Comparison of ENCODE assay signal across 26 mouse cellular contexts in the genomic region with DNA sequence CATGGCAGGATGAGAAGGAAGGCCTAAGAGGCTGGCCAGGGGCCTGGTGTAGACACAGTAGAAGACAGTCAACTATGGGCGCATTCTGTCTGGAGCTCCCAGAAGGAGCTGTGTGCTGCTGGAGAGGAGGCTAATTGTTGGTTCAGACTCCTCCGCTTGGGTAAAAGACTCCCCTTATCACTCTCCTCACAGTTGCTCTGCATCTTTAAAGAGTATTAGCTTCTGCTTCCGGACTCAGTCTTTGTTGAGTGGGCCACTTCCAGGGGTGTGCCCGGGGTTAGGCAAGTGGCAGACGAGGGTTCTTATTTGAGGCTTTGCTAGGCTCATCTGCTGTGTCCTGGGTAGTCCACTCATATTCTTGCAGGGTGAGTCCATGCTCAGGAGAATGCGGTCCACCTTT.
"Had no signal": no experiment of that assay in that cellular context is flagged by ENCODE, and none has a peak within 500 bp of the region (broad histone marks: within the 10 kb centered on the region; RNA-seq: fewer than 3 reads in every experiment).

No protein-coding gene starts in this region.

- H3K27me3 ChIP-seq: heart, embryonic 13.5 days; heart, embryonic 15.5 days; hindbrain, embryonic 13.5 days; hindbrain, embryonic 15.5 days; kidney, embryonic 15.5 days; limb, embryonic 13.5 days; limb, embryonic 15.5 days had no signal

- H3K9me3 ChIP-seq: heart, embryonic 13.5 days; heart, embryonic 15.5 days; hindbrain, embryonic 13.5 days; hindbrain, embryonic 15.5 days; kidney, embryonic 15.5 days; limb, embryonic 13.5 days; limb, embryonic 15.5 days had no signal

- H3K4me1 ChIP-seq: heart, embryonic 13.5 days; heart, embryonic 15.5 days; hindbrain, embryonic 13.5 days; hindbrain, embryonic 15.5 days; kidney, embryonic 15.5 days; limb, embryonic 13.5 days; limb, embryonic 15.5 days had no signal

- H3K9ac ChIP-seq: heart, embryonic 13.5 days; heart, embryonic 15.5 days; hindbrain, embryonic 13.5 days; hindbrain, embryonic 15.5 days; kidney, embryonic 15.5 days; limb, embryonic 13.5 days; limb, embryonic 15.5 days; liver, embryonic 14.5 days had no signal

- H3K4me2 ChIP-seq: heart, embryonic 11.5 days; heart, embryonic 13.5 days; heart, embryonic 15.5 days; hindbrain, embryonic 13.5 days; hindbrain, embryonic 15.5 days; kidney, embryonic 15.5 days; limb, embryonic 13.5 days; limb, embryonic 15.5 days; liver, embryonic 11.5 days had no signal

- DNase-seq: gastrocnemius, postnatal 14 days; gastrocnemius, postnatal 36 days; heart, adult 18-20 months; heart, postnatal 14 days; heart, postnatal 36 days; kidney, adult 11 months; kidney, adult 2 months; kidney, adult 9 months; kidney, postnatal 14 days; kidney, postnatal 36 days; layer of hippocampus, adult 9-11 months; layer of hippocampus, postnatal 36 days; left cerebral cortex, postnatal 4 days had no signal

- H3K27ac ChIP-seq: heart, embryonic 13.5 days; heart, embryonic 15.5 days; hindbrain, embryonic 13.5 days; hindbrain, embryonic 15.5 days; hindbrain, postnatal 0 days; kidney, embryonic 15.5 days; kidney, postnatal 0 days; limb, embryonic 13.5 days; limb, embryonic 15.5 days; liver, embryonic 14.5 days had no signal

- ATAC-seq: hindbrain, postnatal 0 days; intestine, embryonic 16.5 days had no signal

- H3K4me3 ChIP-seq: heart, embryonic 13.5 days; heart, embryonic 15.5 days; hindbrain, embryonic 13.5 days; hindbrain, embryonic 15.5 days; kidney, embryonic 15.5 days; limb, embryonic 13.5 days; limb, embryonic 15.5 days had no signal
